Mouse (Mus musculus): Measurements from ENCODE around the gene Gm7970.
"Not testable (repeated sequence)": the region's sequence is repeated elsewhere in the genome, so short reads cannot be mapped to it uniquely, and the experiment has no call there.

Gm7970 gene

DNA sequence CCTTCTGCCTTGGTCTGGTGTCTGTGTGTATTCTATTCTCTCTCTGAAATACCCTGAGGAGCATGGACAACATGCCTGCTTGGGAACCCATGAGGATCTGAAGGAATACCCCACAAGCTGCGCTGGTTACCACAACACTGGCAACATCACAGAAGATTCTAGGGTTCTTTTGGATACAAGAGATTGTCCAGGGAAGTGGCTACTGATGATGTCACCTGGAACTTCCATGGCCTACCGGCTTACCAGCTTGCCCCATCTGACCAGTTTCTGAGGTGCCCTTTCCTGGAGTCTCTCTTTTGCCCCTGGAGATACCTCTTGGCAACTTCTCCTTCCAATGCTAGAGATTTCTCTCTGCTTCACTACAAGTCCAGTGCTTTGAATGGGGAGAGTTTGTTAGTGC, at the start of gene Gm7970:
TSS of gene Gm7970 (minus strand) at position 101 of the 400 bp plus-strand sequence.
- not testable (repeated sequence) for DNase-seq (ENCODE audit: low spot score)

DNA sequence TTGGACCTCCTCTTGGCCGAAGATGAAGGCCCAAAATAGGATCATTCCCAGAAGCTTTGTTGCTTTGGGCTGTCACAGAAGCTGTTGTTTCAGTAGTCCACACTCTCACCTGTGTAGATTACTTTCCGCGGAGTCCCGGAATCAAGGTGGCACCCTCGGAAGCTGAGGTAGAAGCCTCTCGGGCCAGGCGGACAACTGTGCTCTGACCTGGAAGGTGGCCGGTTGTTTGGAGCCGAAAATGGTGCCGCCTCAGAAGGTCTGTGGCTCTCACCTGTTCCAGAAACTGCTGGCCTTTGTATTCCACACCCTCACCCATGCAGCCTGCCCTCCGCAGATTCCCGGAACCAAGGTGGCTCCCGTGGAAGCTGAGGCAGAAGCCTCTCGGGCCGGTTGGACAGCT, 45.6 kb upstream of the Gm7970 start:
- DNase-seq (ENCODE audit: low spot score) = not testable (repeated sequence)

DNA sequence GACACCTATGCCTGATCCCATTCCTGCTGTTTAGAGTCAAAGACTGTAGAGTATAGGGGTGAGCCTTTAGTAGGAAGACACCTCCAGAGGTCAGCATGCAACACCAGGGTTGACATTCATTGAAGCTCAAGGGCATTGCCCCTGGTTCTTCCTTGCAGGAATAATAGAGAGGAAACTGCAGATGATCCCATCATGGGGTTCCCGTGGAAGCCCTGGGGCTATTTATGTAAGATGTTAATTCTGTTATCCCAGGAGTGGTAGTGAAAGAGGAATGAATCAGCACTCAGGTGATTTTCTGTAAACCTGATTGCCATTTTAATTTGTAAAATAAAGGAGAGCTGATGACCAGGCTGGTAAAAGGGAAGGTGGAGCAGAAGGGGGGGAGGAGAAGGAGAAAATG, 31.0 kb upstream of the Gm7970 start:
- DNase-seq (ENCODE audit: low spot score) = not testable (repeated sequence)

DNA sequence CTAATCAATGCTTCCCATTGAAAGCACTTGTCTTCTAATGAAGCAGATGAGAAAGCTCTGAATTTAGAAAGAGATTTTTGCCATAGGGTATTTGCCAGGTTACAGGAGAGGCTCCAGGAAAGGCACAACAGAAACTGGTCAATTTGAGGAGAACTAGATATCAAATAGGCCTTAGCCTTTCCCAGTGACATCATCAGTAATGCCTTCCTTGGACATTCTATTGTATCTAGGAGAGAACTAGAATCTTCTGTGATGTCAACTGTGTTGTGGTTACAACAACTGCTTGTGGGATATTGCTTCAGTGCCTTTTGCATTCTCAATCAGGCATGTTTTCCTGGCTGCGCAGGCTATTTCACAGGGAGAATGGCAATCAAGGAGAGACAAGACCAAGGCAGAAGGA, 17.5 kb upstream of the Gm7970 start, which contains the start of gene 1700049E17Rik2:
TSS of gene 1700049E17Rik2 (plus strand) at position 301 of the 400 bp plus-strand sequence.
- DNase-seq (ENCODE audit: low spot score) = not testable (repeated sequence)

DNA sequence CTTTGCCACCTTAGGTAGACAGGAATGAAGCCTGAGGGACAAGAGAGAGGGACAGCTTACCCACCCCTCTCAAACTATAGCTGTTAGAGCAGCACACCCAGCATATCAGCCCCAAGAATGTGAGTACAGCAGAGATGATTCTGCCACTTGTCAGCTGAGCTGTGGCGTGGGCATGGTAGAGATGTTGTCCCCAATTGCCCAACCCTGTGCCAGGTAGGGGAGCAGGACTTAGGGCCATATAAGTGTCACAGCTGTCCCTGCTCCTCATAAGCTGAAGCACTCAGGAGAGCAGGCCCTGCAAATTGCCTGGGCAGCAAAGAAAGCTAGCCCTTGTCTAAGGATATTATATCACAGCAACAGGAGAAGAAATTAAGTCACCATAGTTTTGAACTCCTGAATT, 30.7 kb downstream of the Gm7970 start:
- DNase-seq (ENCODE audit: low spot score) = not testable (repeated sequence)

DNA sequence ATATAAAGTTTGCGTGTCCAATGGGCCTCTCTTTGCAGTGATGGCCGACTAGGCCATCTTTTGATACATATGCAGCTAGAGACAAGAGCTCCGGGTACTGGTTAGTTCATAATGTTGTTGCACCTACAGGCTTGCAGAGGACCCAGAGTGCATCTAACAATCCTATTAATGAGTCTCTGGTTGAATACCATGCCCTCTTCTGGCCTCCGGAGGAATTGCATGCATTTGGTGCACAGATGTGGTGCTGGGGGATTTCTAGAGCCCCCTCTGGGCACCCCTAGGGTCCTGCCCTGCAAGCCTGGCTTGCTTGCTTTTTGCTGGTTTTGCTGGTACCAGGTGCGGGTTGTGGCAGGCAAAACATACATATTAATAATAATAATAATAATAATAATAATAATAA, 34.7 kb downstream of the Gm7970 start:
- DNase-seq (ENCODE audit: low spot score) = not testable (repeated sequence)
